Mouse (Mus musculus) brown adipose tissue, adult 24 weeks (tissue): ENCODE results near the gene Prkce. TPM values are rescaled to one million over a fixed set of nuclear protein-coding genes. Genes with fewer than 3 reads are reported as not detected.
A peak's percentile ranks its signal among the peaks of the same experiment; 100 is the strongest.

Experiments used
- H3K27ac ChIP-seq: fragments of 200-500 bp; replicated peaks from 2 replicates; pipeline ENCODE4 v1.5.1; 2012; ENCODE audit warnings: low read depth, mild to moderate bottlenecking, low read length
- H3K4me1 ChIP-seq: fragments of 200-500 bp; 2 replicates; pipeline ENCODE4 v1.6.1; 2012; ENCODE audit warnings: low read length, mixed read lengths; ENCODE audit not compliant: control insufficient read depth, insufficient read depth, insufficient read length
- H3K4me3 ChIP-seq: fragments of 200-500 bp; 2 replicates; pipeline ENCODE4 v1.5.1; 2012; ENCODE audit warnings: low read depth, mild to moderate bottlenecking, low read length, moderate library complexity; ENCODE audit not compliant: insufficient read depth
- polyA plus RNA-seq: library from polyadenylated mRNA; stranded (reverse); fragments of >200 nt; gene quantifications from 2 replicates; pipeline ENCODE4 v1.2.4, GENCODE M21; 2012; ENCODE audit not compliant: missing spikeins, insufficient read depth, insufficient read length

The Prkce gene
- polyA plus RNA-seq, 1 experiment, result 18.0 TPM

DNA sequence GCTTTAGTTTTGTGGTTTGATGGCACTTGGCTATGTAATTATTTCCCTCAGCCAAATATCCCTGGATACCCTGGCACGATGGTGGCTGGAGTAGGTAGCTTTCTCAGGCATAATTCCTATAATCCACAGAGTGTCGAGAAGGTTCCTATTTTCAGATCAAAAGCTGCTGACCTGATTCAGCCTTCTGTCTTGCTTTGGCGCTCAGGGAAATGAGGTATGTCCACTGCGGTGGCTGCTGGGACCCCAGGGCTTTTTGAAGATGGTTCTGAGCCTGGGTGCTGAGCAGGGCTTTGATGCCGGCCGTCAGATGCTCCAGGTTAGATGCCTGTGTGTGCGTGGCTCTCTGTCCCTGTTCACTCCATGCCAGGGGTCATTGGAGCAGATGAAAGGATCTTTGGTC is 59.0 kb downstream of the Prkce start:
- Histone ChIP-seq H3K4me1 (peaks cover 20% of the 10 kb centered on the region), H3K27ac (no peak overlapping the region), H3K4me3 (no peak overlapping the region)

DNA sequence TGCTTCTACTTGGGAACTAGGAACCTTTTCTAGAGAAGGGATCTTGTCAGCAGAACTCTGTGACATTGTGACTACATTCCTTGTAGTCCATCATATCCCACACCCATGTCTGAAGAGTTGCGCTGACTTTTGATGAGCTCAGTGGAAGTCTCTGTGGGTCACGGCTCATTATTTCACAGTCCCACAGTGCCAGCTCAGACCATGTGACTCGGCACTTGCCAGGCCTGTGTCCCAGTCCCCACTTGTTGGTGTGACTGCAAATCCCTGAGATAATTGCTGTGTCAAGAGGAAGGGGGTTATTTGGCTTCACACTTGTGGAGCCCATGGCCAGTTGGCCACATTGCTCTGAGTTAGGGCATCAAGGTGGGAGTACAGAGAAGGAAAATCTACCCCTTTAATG is 59.8 kb downstream of the Prkce start:
- Histone ChIP-seq H3K4me1 (peaks cover 24% of the 10 kb centered on the region), H3K4me3 (no peak overlapping the region), H3K27ac (no peak overlapping the region)

DNA sequence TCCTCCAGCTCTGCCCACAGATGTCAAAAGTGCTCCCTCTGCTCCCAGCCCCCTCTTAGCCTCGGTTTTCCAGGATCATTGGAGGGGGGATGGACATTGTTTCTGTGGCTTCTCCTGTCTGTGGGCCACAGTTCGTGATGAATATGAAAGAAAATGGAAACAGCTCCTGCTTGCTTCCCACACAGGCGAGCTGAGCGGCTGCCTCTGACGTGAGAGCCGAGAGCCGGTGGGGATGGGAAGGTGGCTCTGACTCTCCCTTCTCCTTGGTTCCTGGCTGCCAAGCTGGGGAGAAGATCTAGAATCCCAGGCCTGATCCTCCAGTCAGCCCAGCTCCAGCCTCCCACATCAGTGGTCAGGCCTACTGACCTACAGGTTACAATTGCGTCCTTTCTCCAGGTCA is 61.3 kb downstream of the Prkce start:
- H3K4me1 ChIP-seq, result peaks cover 24% of the 10 kb centered on the region
- no peak overlapping the region for H3K4me3 ChIP-seq
- H3K27ac ChIP-seq, result no peak overlapping the region

DNA sequence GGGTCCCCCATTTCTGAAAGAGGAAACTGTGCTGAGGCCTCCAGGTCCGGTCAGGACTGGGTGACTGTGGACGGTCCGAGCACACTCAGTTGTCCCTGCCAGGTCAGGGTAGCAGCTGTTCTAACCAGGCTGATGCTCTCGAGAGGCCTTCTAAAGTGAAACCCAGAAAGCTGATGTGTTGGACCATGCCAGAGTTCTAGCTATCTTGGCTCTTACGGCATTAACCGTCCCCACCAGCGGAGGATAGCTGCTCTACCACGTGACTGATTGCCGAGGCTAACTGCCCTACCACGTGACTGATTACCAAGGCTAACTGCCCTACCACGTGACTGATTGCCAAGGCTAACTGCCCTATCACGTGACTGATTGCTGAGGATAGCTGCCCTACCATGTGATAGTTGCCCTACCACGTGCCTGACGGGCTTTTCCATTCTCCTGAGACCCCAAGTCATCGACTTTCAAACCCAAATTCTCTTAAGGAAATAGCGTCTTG is 62.6 kb downstream of the Prkce start:
- Histone ChIP-seq H3K4me3 (no peak overlapping the region), H3K4me1 (peaks cover 32% of the 10 kb centered on the region), H3K27ac (peak overlapping the region; percentile 37)

DNA sequence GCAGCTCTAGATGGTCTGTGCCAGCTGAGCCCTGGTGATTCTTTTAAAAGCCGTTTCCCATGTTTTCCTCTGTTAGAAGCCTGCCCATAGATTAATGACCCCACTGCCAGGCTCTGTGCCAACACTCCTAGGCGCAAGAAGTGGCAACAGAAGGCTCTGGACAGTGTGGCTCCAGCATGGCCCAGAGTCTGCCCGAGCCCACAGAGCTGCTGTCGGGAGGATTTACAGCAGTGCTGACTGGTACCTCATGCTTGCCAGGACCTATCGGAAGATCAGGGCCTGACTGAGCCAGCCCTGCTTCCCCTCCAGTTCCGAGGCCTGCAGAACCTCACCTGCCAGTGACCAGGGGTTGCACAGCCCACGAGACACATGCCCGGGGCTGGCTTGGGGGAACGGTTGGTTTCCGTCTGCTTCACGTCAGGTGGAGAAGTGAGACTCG is 64.2 kb downstream of the Prkce start:
- H3K27ac ChIP-seq, result no peak overlapping the region
- no peak overlapping the region for H3K4me3 ChIP-seq

DNA sequence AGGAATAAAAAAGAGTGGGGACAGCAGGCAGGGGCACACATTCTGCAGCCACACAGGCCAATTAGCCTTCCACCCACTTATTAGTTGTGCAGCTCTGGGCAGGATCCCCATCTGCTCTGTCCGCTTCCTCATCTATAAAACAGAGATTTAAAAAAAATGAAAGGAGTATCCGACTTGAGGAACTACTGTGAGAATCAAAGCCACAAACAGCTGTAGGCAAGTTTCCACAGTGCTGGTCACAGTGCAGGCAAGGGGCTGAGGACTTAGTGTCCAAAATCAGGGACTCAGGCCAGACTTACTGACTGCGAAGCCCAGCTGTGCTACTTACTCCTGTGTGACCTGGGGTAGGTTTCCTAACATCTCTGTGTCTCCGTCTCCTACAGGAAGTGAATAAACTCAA is 64.7 kb downstream of the Prkce start:
- Histone ChIP-seq H3K4me1 (peaks cover 43% of the 10 kb centered on the region), H3K27ac (no peak overlapping the region), H3K4me3 (no peak overlapping the region)

More for the DNA sequence above, 64.2 kb downstream of the Prkce start:
- peaks cover 42% of the 10 kb centered on the region for H3K4me1 ChIP-seq

DNA sequence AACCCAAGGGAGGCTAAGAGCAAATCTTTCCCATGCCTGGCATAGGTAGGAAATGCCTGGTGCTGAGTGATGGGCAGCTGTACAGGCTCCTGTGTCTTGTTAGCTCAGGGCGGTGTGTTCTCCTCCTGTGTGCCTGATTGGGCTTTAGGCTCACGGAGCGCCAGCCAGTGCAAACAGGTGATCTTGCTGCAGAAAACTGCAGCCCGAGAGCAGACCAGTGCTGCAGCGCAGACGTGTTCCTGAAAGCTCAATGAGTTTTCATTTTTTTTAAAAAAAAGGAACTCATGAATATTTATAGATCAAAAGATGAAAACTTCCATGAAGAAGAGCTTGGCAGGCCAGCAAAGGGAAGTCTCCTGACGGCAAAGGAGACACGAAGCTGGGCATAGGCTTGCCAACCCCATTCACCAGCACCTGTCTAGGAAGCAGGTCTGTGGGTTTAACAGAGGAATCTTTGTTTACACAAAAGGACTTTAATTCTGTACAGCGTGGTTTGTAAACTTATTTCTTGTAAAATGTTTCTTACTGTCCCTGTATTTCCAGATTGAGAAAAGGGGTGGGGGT is 67.1 kb downstream of the Prkce start:
- Histone ChIP-seq H3K27ac (no peak overlapping the region), H3K4me1 (peaks cover 37% of the 10 kb centered on the region), H3K4me3 (no peak overlapping the region)

DNA sequence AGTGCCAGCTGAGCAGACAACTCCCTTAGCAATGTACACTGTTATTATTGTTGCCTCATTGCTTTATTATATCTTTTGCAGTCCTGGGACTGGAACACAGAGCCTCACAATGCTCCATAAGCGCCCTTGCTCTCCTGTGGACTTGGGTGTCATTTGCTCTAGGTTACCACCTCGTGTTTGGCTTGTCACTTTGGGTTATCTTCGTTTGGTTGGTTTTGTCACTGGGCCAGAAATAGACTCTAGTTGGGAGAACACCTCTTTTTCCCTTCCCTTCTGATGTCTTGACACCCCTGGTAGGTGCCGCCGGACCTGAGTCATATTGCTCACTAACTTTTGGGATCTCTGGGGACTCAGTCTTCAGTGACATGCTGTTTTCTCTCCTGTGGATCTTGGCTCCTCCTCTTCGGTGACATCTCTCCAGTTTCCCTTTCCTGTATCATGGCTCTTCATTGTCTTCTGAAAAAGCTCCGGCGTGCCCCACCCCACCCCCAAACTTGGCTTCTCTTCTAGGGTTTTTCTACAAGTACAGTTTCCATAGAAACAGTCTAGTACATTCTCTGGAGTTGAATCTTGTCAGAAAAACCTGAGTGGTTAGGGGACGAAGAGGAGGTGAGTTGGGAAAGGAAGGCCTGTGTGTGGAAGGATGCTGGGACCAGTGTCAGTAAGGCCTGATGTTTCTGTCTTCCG is 68.6 kb downstream of the Prkce start:
- no peak overlapping the region for H3K4me3 ChIP-seq
- H3K27ac ChIP-seq, result peak overlapping the region; percentile 64

DNA sequence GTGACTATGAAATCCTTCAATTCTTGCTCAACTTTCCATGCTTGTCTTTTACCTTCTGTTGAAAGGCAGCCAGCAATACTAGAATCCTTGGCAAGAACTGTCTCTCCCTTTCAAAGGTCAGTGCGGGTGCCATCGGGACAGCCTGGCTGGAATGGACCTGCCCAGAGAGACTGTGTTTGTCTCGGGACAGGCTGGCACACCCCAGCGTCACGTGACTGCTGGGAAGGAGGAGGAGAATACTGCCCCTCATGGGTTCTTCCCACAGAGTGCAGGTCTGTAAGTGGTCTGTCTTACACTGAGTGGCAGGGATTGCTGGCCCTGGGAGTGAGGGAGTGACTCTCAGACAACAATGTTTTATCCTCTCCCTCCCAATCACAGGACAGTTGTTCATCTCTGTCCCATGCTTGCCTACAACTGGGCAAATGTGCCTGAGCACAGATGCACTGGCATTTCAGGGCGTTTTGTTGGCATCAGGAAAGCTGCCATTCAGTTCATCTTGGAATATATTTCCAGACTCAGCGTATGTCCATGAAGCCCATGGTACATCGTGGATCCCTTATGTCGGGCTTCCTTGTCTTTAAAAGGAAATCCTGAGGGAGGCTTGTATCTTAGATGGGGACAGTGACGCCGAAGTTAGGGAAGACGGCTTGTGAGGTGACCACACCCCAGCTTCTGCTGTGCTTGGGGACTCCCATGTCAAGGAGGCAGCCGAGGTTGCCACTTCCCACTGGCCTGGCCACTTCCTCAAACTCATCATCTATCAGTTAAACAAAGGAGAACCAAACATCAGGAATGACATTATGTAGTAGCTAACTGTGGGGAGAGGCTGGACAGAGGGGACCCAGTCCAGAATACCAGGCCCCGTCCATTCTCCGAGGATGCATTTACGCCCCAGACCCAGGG is 69.5 kb downstream of the Prkce start:
- no peak overlapping the region for H3K4me3 ChIP-seq
- peaks cover 31% of the 10 kb centered on the region for H3K4me1 ChIP-seq
- H3K27ac ChIP-seq, result no peak overlapping the region

More for the DNA sequence above, 68.6 kb downstream of the Prkce start:
- H3K4me1 ChIP-seq, result peaks cover 36% of the 10 kb centered on the region

DNA sequence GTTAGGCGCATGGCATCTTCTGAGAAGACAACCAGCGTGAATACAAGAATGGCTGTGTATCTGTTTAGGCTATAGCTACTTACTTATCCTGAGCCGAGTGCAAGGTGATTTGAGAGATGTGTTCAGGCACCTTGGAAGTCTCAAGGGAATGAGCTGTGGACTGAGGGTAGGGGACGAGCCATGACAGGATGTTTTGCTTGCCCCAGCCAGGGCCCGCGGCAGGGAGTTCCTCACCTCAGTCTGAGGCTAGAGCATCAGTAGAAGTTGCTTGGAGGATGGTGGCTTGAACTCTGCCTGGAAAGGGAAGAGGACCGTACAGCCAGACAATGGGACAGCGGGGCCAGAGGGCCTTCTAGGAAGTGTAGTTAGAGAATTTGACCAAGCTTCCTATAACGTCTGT is 74.7 kb downstream of the Prkce start:
- peaks cover 14% of the 10 kb centered on the region for H3K4me1 ChIP-seq
- H3K27ac ChIP-seq, result no peak overlapping the region
- H3K4me3 ChIP-seq, result no peak overlapping the region

DNA sequence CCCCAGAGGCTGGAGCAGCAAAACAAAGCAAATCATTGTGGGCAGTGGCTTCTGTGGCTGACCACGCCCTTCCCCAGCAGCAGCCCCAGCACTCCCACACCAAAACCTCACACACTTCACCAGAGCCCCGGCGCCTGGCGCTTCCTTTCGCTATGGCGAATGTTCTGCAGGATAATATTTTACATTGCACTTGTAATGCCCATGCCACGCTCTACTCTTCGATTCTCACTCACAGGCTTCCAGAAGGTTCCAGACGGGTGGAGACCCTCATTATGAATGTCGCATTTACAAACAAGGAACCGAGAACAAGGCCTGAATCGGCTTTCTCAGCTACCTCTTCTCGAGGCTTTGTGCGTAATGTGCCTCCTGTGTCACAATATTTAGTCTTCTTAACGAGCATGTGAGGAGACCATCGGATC is 75.5 kb downstream of the Prkce start:
- H3K4me3 ChIP-seq, result no peak overlapping the region
- H3K27ac ChIP-seq, result no peak overlapping the region
- H3K4me1 ChIP-seq, result peaks cover 14% of the 10 kb centered on the region

DNA sequence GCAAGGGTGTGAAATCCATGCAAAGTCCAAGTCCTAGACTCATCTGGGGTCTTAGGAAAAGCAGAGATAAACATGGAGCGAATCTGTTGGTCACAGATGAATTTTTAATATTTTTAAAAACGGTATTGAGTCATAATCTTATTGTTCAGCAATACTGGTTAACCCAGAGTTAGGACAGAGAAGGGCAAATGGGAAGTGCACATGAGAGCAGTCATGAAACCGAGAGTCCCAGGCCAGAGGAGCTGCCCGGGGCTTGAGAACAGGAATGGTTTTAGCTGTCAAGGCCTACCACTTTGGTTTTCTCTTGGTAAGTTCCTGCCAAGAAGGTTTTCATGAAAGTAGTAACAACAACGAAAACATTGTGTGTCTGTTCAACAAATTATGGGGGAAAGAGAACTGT is 76.8 kb downstream of the Prkce start:
- Histone ChIP-seq H3K4me1 (peaks cover 18% of the 10 kb centered on the region), H3K27ac (no peak overlapping the region), H3K4me3 (no peak overlapping the region)

DNA sequence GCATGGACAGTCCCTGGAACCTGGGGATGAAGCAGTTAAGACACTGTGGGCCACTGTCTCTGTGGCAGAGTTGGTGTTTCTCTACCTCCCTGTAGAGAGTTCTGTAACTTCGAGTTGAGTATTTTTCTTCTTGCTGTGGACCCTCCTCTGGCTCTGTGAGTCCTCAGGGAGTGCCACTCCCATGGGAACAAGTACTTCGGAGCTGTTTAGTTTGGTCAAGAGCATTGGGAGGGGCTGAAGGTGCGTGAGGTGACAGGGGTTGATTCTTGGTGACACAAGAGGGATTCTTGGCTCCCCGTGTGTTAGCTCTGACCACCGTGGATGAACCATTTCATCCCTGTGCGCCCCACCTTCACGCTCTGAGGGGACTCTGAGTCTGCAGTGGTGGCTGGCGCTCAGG is 81.2 kb downstream of the Prkce start:
- Histone ChIP-seq H3K4me1 (peaks cover 4% of the 10 kb centered on the region; the same call in 1 of the 2 replicates), H3K4me3 (no peak overlapping the region), H3K27ac (no peak overlapping the region)

DNA sequence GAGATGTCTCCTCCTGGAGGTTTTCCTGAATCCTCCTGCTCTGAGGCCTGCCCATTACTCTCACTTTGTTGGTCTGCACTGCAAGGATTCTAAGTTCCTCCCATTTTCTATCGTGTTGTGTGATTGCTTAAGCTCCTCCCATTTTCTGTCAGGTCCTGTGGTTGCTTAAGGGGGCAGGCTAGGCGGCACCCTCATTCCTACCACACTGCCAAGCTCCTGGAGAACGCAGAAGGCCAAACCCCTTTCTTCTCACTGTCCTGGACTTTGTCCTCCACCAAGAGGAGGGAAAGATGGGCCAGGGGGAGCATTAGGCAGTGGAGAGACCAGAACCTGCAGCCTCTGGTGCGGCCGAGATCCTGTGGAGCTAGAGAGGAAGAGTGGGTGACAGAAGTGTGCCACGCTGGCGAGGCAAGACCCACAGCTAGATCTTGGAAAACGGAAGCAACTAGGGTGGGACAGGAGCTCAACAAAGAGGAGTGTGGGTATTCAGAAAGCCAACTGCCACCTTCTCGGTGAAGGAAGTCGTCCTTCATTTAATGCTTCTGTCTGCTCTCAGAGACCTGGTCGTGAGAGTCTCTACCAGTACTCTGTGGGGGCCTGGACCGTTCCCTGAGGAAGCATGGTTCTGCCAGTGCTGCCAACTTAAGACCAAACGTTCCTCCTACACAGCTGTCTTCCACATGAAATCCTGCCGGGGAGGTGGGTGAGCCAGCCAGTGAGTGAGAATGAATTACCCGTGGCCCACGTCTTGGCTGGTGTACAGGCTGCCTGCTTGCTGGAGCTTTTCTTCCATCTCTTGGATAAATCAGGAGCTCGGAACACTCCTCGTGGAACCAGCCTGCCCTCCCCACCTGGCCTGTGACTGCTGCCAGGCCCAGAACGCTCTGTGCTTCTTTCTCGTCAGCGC is 82.2 kb downstream of the Prkce start:
- H3K4me1 ChIP-seq, result peaks cover 4% of the 10 kb centered on the region; the same call in 1 of the 2 replicates
- no peak overlapping the region for H3K27ac ChIP-seq
- no peak overlapping the region for H3K4me3 ChIP-seq
